Mouse (Mus musculus): ENCODE measurements around the gene Rasgrp1. TPM values are rescaled to one million over a fixed set of nuclear protein-coding genes. Genes with fewer than 3 reads are reported as not detected.

Rasgrp1 gene
- polyA plus RNA-seq, 1 experiment, result 4.7 TPM

DNA sequence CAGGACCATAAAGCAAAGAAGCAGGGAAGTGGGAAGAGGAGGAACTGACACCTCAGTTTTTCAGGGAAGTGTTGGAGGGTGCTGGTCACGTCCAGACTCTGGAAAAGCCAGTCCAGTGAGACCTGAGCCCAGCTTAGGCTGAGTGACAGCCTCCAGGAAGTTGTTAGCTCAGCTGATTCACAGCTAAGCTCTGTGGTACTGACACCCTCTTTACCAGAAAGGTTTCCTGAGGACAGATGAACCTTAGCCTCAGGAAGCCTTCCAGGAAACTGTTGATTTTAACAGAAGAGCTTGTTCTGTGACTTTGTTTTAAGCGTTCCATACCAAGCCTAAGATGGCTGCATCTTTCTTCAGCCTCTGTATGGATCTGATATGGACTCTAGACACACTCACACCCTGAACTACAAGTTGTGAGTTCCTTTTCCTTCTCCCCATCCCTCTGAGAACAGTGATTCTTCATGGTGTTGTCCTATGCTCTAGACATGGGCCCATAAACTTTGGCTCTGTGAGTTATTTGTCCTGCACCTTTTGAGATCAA is 31.6 kb upstream of the Rasgrp1 start:
- Histone ChIP-seq H3K4me1 (ENCODE audit: control insufficient read depth, insufficient read depth, low read length) (no peaks in the 10 kb centered on the region), H3K4me3 (replicated peaks; ENCODE audit: control insufficient read depth, low read depth, low read length) (no peak overlapping the region), H3K27ac (ENCODE audit: control insufficient read depth, insufficient read depth, low read depth, low read length, poor library complexity) (no peak overlapping the region)
- WGBS, result 22% methylated on average over 2 of the region's 2 CpGs
- no peak for TF ChIP-seq POLR2A (IDR thresholded peaks at IDR 0.05; ENCODE audit: borderline replicate concordance, control insufficient read depth, low read depth, low read length)
- no peak for TF ChIP-seq CTCF (IDR thresholded peaks at IDR 0.05; ENCODE audit: control insufficient read depth, insufficient read depth, low read length)

DNA sequence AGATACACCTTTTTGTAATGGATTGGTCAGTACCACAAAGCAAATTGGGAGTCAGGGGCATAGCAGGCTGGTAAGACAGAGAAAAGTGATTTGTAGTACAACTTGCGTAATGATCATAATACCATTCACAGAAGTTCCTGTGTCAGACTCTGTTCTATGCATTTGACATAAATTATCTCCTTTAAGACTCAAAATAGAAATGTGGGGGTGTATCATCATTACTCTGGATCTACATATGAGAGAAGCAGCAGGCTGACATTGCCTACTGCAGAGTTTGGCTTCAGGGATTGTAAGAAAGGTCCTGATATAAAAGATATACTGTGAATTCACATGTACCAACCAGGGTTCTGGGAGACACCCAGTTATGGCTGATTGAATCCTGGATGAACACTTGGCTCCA is 28.9 kb upstream of the Rasgrp1 start:
- no peaks in the 10 kb centered on the region for H3K4me1 ChIP-seq (ENCODE audit: control insufficient read depth, insufficient read depth, low read length)
- 92% methylated on average over 1 of the region's 1 CpGs for WGBS
- TF ChIP-seq CTCF (IDR thresholded peaks at IDR 0.05; ENCODE audit: control insufficient read depth, insufficient read depth, low read length) (no peak), POLR2A (IDR thresholded peaks at IDR 0.05; ENCODE audit: borderline replicate concordance, control insufficient read depth, low read depth, low read length) (no peak)
- no peak overlapping the region for H3K27ac ChIP-seq (ENCODE audit: control insufficient read depth, insufficient read depth, low read depth, low read length, poor library complexity)
- H3K4me3 ChIP-seq (replicated peaks; ENCODE audit: control insufficient read depth, low read depth, low read length), result no peak overlapping the region

DNA sequence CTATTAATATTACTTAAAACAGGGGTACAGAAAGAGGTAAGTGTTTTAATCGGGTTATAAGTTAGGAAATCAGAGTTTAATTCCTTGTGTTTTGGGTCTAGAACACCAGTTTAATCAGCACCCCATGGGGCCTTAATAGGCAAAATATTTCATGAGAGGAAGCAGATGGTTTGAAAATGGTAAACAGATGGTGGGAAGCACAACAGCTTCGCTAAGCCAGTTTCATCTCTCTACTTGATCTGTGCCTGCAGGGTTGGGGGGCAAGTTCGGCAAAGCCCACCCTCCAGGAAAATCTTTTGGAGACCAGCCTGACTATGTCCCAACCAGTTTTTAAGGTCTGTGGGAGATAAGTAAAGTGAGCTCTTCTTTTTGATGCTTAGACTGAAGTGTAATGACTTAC is 23.7 kb upstream of the Rasgrp1 start:
- Histone ChIP-seq H3K27ac (ENCODE audit: control insufficient read depth, insufficient read depth, low read depth, low read length, poor library complexity) (no peak overlapping the region), H3K4me1 (ENCODE audit: control insufficient read depth, insufficient read depth, low read length) (no peaks in the 10 kb centered on the region), H3K4me3 (replicated peaks; ENCODE audit: control insufficient read depth, low read depth, low read length) (no peak overlapping the region)
- no peak for TF ChIP-seq CTCF (IDR thresholded peaks at IDR 0.05; ENCODE audit: control insufficient read depth, insufficient read depth, low read length)
- no peak for TF ChIP-seq POLR2A (IDR thresholded peaks at IDR 0.05; ENCODE audit: borderline replicate concordance, control insufficient read depth, low read depth, low read length)
- WGBS, result 69% methylated on average over 3 of the region's 3 CpGs

DNA sequence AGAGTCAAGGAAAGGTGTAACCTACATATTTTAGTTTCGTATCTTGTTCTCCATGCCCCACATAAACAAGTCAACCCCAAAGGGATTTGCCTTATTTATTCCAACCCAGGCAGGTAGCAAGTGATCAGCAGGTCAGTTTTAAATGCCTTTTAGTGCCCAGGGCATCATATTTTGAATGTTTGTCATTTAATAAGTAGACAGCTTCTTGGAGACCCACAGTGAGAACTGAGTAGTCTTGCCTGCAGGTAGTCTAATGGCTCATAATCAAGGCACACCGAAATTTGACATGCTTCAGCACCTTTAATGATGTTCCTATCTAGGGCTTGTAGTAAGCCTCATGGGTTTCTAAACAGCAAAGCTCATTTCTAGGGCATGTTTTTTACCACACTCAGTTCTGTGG is 21.3 kb upstream of the Rasgrp1 start:
- H3K4me3 ChIP-seq (replicated peaks; ENCODE audit: control insufficient read depth, low read depth, low read length), result no peak overlapping the region
- no peak overlapping the region for H3K27ac ChIP-seq (ENCODE audit: control insufficient read depth, insufficient read depth, low read depth, low read length, poor library complexity)
- no peaks in the 10 kb centered on the region for H3K4me1 ChIP-seq (ENCODE audit: control insufficient read depth, insufficient read depth, low read length)
- WGBS, result 73% methylated on average over 2 of the region's 2 CpGs
- TF ChIP-seq CTCF (IDR thresholded peaks at IDR 0.05; ENCODE audit: control insufficient read depth, insufficient read depth, low read length), result no peak
- no peak for TF ChIP-seq POLR2A (IDR thresholded peaks at IDR 0.05; ENCODE audit: borderline replicate concordance, control insufficient read depth, low read depth, low read length)

DNA sequence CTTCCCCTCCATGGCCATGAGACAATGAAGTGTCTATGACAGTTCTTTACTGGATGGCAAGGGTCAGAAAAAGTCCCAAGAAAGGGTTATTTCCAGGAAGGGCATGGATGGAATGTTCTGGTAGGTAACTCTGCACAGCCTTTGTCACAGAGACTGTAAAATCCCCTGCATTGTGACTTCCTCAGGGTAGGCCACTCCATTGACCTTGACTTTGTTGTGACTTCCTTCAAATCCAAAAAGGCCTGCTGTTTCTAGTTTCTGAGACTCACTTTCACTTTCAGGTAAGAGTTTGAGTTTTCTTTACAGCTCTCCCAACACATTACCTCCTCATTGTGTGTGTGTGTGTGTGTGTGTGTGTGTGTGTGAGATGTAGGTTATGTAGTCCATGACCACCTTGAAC is 15.1 kb upstream of the Rasgrp1 start:
- Histone ChIP-seq H3K4me1 (ENCODE audit: control insufficient read depth, insufficient read depth, low read length) (no peaks in the 10 kb centered on the region), H3K4me3 (replicated peaks; ENCODE audit: control insufficient read depth, low read depth, low read length) (no peak overlapping the region), H3K27ac (ENCODE audit: control insufficient read depth, insufficient read depth, low read depth, low read length, poor library complexity) (no peak overlapping the region)
- TF ChIP-seq CTCF (IDR thresholded peaks at IDR 0.05; ENCODE audit: control insufficient read depth, insufficient read depth, low read length), result no peak
- TF ChIP-seq POLR2A (IDR thresholded peaks at IDR 0.05; ENCODE audit: borderline replicate concordance, control insufficient read depth, low read depth, low read length), result no peak

DNA sequence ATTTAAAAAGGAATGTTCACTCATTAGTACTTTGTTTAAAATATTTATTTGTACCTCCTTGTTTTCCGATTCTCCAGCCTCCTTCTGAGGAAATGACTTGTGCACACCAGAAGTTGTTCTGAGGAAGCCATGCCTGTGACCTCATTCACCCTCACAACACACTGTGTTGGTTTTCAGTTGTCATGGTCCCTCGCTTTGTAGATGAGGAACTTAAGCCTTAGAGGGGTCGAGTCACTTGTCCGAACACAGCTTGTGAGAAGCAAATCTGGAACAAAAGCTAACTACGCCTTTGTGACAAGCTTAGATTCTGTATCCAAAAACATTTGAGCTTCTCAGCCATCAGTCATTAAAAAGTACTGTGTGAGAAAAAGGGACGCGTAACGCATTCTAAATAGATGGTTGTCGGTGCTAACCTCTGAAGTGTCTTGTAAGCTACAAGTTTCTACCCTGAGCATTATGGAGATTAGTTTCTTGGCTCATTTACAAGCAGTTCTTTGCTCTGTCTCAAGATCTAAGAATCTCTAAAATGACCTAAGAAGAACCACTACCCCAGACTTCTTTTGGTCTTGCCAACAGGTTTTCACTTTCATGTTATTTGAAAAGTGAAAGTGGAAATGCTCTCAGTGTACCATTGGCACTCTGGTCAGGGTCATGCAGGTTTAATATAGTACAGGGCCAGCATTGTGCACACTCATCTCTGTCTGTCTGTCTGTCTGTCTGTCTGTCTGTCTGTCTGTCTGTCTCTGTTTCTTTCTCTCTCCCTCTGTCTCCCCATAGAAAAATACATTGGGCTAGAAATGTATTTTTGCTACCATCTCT is 9.7 kb upstream of the Rasgrp1 start:
- TF ChIP-seq CTCF (IDR thresholded peaks at IDR 0.05; ENCODE audit: control insufficient read depth, insufficient read depth, low read length) (no peak), POLR2A (IDR thresholded peaks at IDR 0.05; ENCODE audit: borderline replicate concordance, control insufficient read depth, low read depth, low read length) (no peak)
- WGBS, result 62% methylated on average over 9 of the region's 9 CpGs
- no peak overlapping the region for H3K27ac ChIP-seq (ENCODE audit: control insufficient read depth, insufficient read depth, low read depth, low read length, poor library complexity)

DNA sequence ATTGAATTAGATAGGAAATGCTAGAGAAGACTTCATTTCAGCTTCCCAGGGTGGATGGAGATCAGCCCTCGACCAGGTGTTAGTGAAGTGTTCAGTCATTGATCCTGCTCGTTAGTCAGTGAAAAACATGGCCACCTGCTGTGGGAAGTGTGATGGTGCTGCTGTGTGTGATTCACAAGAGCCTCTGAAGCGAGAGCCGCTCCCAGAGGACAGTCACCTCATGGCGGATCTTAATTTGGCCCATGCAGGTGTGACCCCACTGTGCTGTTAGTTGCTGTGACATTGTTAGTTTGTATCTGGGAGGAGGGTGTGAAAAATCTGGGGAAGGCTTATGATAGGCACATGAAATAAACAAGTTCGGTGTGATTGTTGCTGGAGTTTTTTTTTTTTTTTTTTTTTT is 7.3 kb upstream of the Rasgrp1 start:
- TF ChIP-seq POLR2A (IDR thresholded peaks at IDR 0.05; ENCODE audit: borderline replicate concordance, control insufficient read depth, low read depth, low read length) (no peak), CTCF (IDR thresholded peaks at IDR 0.05; ENCODE audit: control insufficient read depth, insufficient read depth, low read length) (no peak)
- H3K4me1 ChIP-seq (ENCODE audit: control insufficient read depth, insufficient read depth, low read length), result no peaks in the 10 kb centered on the region
- no peak overlapping the region for H3K4me3 ChIP-seq (replicated peaks; ENCODE audit: control insufficient read depth, low read depth, low read length)
- 70% methylated on average over 6 of the region's 6 CpGs for WGBS
- H3K27ac ChIP-seq (ENCODE audit: control insufficient read depth, insufficient read depth, low read depth, low read length, poor library complexity), result no peak overlapping the region

More for the DNA sequence above, 9.7 kb upstream of the Rasgrp1 start:
- no peak overlapping the region for H3K4me3 ChIP-seq (replicated peaks; ENCODE audit: control insufficient read depth, low read depth, low read length)
- no peaks in the 10 kb centered on the region for H3K4me1 ChIP-seq (ENCODE audit: control insufficient read depth, insufficient read depth, low read length)

DNA sequence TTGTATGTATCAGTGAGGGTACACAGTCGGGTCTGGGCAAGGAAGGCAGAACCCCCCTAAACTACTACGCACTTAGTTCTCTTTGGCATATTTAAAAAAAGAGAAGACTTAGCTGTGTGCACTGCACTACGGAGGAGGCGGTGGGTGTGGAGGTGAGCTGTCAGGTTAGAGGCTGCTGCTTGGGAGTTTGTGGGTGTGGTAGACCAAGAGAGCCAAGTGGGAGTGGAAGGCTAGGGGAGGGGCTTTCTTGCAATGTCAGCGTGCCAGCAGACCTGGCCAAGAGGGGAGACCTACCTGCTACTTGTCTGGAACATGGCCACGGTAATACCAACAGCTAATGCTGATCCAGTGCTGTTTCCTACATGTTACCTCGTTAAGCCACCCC is 431 bp upstream of the Rasgrp1 start:
- Histone ChIP-seq H3K4me3 (replicated peaks; ENCODE audit: control insufficient read depth, low read depth, low read length) (no peak overlapping the region), H3K4me1 (ENCODE audit: control insufficient read depth, insufficient read depth, low read length) (peaks cover 2% of the 10 kb centered on the region; the same call in 1 of the 2 replicates), H3K27ac (ENCODE audit: control insufficient read depth, insufficient read depth, low read depth, low read length, poor library complexity) (no peak overlapping the region; the same call in 1 of the 2 replicates)
- no peak for TF ChIP-seq CTCF (IDR thresholded peaks at IDR 0.05; ENCODE audit: control insufficient read depth, insufficient read depth, low read length)
- no peak for TF ChIP-seq POLR2A (IDR thresholded peaks at IDR 0.05; ENCODE audit: borderline replicate concordance, control insufficient read depth, low read depth, low read length)
- 41% methylated on average over 7 of the region's 7 CpGs for WGBS

Measured in bone marrow, adult 2 months (tissue).